Mouse (Mus musculus): Measurements from ENCODE around the gene Ormdl3. TPM values are rescaled to one million over a fixed set of nuclear protein-coding genes. Genes with fewer than 3 reads are reported as not detected.

Gene Ormdl3
- polyA plus RNA-seq, 1 experiment from 2014 or later: 42.0 TPM

DNA sequence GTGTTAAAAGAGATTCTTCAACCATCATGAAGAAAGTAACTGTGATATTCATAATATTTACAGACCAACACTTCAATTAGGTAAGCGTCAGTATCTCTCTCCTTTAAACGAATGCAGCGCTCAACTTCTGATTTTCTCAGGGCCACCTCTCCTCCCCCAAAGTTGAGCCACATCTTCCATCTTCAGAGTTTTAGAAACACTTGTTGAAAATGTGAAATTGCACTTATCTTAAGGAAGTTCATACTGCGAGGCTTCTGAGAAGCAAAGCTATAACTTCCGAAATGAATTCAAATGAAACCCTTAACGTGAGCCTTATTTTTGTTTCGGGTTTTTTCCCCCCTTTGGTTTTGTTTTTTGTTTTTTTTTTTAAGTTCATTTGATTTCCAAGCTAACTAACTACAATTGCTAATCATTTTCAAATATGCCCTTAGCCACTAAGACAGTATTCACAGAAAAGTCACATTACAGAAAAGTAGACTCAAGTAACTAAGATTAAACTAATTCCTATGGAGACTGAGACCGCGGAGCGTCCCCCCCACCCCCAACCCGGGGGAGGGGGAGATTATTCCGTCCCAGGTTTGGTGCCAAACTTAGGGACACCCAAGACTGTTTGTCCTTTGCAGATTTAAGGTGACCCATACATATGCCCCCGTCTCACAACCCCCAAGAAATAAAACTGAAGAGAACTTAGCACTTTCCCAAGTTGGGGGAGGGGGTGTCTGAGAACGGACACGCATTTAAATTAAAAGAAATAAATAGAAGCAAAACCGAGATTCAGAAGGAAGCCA, 42.1 kb downstream of the Ormdl3 start:
- peak overlapping the region; percentile 54; the same call in 1 of the 2 replicates for H3K9ac ChIP-seq (replicated peaks)
- DNase-seq (no peak), ATAC-seq (no peak)
- TF ChIP-seq EP300 (IDR thresholded peaks at IDR 0.05; ENCODE audit: low read depth): no peak
- no peak for TF ChIP-seq CTCF (IDR thresholded peaks at IDR 0.05; ENCODE audit: low read depth)
- 0 out of 2 replicates have a peak, but pooled peaks cover 3% of the 10 kb centered on the region for H3K9me3 ChIP-seq (ENCODE audit: low read length)
- 0 out of 2 replicates have a peak, but pooled peaks cover 6% of the 10 kb centered on the region for H3K4me1 ChIP-seq (ENCODE audit: insufficient read depth)
- no peaks in the 10 kb centered on the region for H3K36me3 ChIP-seq (replicated peaks; ENCODE audit: insufficient read depth, low read length)
- peak overlapping the region; percentile 57 for H3K4me3 ChIP-seq (ENCODE audit: low read depth, low read length)
- no peak overlapping the region for H3K27ac ChIP-seq (ENCODE audit: low read depth)
- peak overlapping the region; percentile 67 for H3K4me2 ChIP-seq (ENCODE audit: low read depth, low read length)
- peaks cover 69% of the 10 kb centered on the region for H3K27me3 ChIP-seq (ENCODE audit: insufficient read depth, low read length)
- WGBS (ENCODE audit: insufficient replicate concordance): 3% methylated on average over 16 of the region's 16 CpGs

GRCm38 (mm10) chr11:98543414-98543813, 43.8 kb downstream of the Ormdl3 start:
- DNase-seq (no peak), ATAC-seq (no peak)
- Histone ChIP-seq H3K4me2 (ENCODE audit: low read depth, low read length) (no peak overlapping the region), H3K36me3 (replicated peaks; ENCODE audit: insufficient read depth, low read length) (no peaks in the 10 kb centered on the region), H3K4me3 (ENCODE audit: low read depth, low read length) (no peak overlapping the region), H3K9me3 (ENCODE audit: low read length) (0 out of 2 replicates have a peak, but pooled peaks cover 3% of the 10 kb centered on the region), H3K27ac (ENCODE audit: low read depth) (no peak overlapping the region), H3K27me3 (ENCODE audit: insufficient read depth, low read length) (peaks cover 55% of the 10 kb centered on the region), H3K4me1 (ENCODE audit: insufficient read depth) (0 out of 2 replicates have a peak, but pooled peaks cover 6% of the 10 kb centered on the region), H3K9ac (replicated peaks) (no peak overlapping the region)
- TF ChIP-seq CTCF (IDR thresholded peaks at IDR 0.05; ENCODE audit: low read depth) (no peak), EP300 (IDR thresholded peaks at IDR 0.05; ENCODE audit: low read depth) (no peak)
- 83% methylated on average over 1 of the region's 1 CpGs for WGBS (ENCODE audit: insufficient replicate concordance)

GRCm38 (mm10) chr11:98542553-98542952, 44.6 kb downstream of the Ormdl3 start:
- TF ChIP-seq CTCF (IDR thresholded peaks at IDR 0.05; ENCODE audit: low read depth) (no peak), EP300 (IDR thresholded peaks at IDR 0.05; ENCODE audit: low read depth) (no peak)
- Histone ChIP-seq H3K4me3 (ENCODE audit: low read depth, low read length) (no peak overlapping the region), H3K4me2 (ENCODE audit: low read depth, low read length) (no peak overlapping the region), H3K27ac (ENCODE audit: low read depth) (no peak overlapping the region), H3K9me3 (ENCODE audit: low read length) (0 out of 2 replicates have a peak, but pooled peaks cover 3% of the 10 kb centered on the region), H3K36me3 (replicated peaks; ENCODE audit: insufficient read depth, low read length) (no peaks in the 10 kb centered on the region), H3K9ac (replicated peaks) (no peak overlapping the region), H3K27me3 (ENCODE audit: insufficient read depth, low read length) (peaks cover 48% of the 10 kb centered on the region), H3K4me1 (ENCODE audit: insufficient read depth) (0 out of 2 replicates have a peak, but pooled peaks cover 6% of the 10 kb centered on the region)
- WGBS (ENCODE audit: insufficient replicate concordance): 61% methylated on average over 8 of the region's 8 CpGs
- DNase-seq (no peak), ATAC-seq (no peak)

DNA sequence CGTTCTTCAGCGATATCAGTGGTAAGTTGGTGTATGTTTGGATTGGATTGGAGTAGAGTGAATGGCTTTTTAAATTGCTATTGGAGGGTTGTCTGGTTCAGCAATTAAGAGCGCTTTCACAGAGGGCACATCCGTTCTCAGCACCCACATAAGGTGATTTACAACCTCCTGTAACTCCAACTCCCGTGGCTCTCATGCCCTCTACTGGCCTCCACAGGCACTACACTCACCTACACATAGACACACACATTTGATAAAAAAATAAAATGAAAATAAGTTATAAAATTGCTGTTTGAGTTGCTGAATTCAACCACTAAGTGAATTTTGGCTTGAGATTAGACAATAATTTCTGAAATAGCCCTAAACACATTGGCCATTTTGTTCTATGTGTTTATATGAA, 46.8 kb downstream of the Ormdl3 start:
- TF ChIP-seq CTCF (IDR thresholded peaks at IDR 0.05; ENCODE audit: low read depth): peak; percentile 45; the same call in 1 of the 2 replicates
- no peak for TF ChIP-seq EP300 (IDR thresholded peaks at IDR 0.05; ENCODE audit: low read depth)
- ATAC-seq: no peak

DNA sequence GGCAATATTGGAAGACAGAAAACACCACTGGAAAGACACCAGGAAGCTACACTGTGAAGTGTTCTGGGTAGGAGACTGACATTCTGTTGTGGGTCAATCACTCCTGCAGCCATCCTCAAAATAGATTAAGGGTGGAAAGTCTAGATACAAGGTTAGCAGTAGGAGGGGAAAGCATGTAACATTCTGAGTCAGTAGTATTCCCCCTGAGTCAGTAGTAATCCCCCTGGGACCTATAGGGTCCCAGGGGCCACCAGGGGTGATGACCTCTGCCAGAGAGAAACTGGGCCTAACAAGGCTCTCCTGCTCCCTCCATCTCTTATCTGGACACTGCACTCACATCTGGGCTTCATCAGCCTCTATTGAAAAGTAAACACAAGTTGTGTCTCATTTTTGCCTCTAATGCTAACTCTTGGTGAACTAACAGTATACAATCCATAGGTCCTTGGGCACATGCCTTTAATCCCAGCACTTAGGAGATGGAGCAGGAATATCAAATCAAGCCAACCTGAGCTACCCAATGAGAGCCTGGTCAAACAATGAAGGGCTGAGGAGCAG, 49.6 kb downstream of the Ormdl3 start:
- Histone ChIP-seq H3K27ac (ENCODE audit: low read depth) (no peak overlapping the region), H3K36me3 (replicated peaks; ENCODE audit: insufficient read depth, low read length) (no peaks in the 10 kb centered on the region), H3K4me2 (ENCODE audit: low read depth, low read length) (no peak overlapping the region), H3K4me1 (ENCODE audit: insufficient read depth) (no peaks in the 10 kb centered on the region), H3K9me3 (ENCODE audit: low read length) (0 out of 2 replicates have a peak, but pooled peaks cover 3% of the 10 kb centered on the region), H3K9ac (replicated peaks) (no peak overlapping the region), H3K27me3 (ENCODE audit: insufficient read depth, low read length) (peaks cover 12% of the 10 kb centered on the region; the same call in 1 of the 2 replicates), H3K4me3 (ENCODE audit: low read depth, low read length) (no peak overlapping the region)
- TF ChIP-seq CTCF (IDR thresholded peaks at IDR 0.05; ENCODE audit: low read depth): no peak
- TF ChIP-seq EP300 (IDR thresholded peaks at IDR 0.05; ENCODE audit: low read depth): no peak
- DNase-seq (no peak), ATAC-seq (no peak)

More for the DNA sequence above, 46.8 kb downstream of the Ormdl3 start:
- Histone ChIP-seq H3K27me3 (ENCODE audit: insufficient read depth, low read length) (peaks cover 25% of the 10 kb centered on the region), H3K4me1 (ENCODE audit: insufficient read depth) (0 out of 2 replicates have a peak, but pooled peaks cover under 1% of the 10 kb centered on the region), H3K36me3 (replicated peaks; ENCODE audit: insufficient read depth, low read length) (no peaks in the 10 kb centered on the region), H3K4me3 (ENCODE audit: low read depth, low read length) (no peak overlapping the region), H3K27ac (ENCODE audit: low read depth) (no peak overlapping the region), H3K4me2 (ENCODE audit: low read depth, low read length) (no peak overlapping the region), H3K9ac (replicated peaks) (no peak overlapping the region), H3K9me3 (ENCODE audit: low read length) (0 out of 2 replicates have a peak, but pooled peaks cover 3% of the 10 kb centered on the region)
- no peak for DNase-seq
- 72% methylated on average over 5 of the region's 5 CpGs for WGBS (ENCODE audit: insufficient replicate concordance)

Other genes with a start within 250 kb of the Ormdl3 start
- 5.4 and 6.6 TPM in 2 replicates for gene Ppp1r1b, start 239.0 kb downstream of the Ormdl3 start, polyA plus RNA-seq (2015; fragmentation: Nextera tagmentation; extraction: Ambion mirVana)
- 14.5 and 15.4 TPM in 2 replicates for gene Stard3, start 229.0 kb downstream of the Ormdl3 start, polyA plus RNA-seq (2015; fragmentation: Nextera tagmentation; extraction: Ambion mirVana)
- gene Tcap, start 203.6 kb downstream of the Ormdl3 start, polyA plus RNA-seq (2015; fragmentation: Nextera tagmentation; extraction: Ambion mirVana): 0.26 and 6.0 TPM in 2 replicates
- not detected in 2 replicates for gene Pnmt, start 200.9 kb downstream of the Ormdl3 start, polyA plus RNA-seq (2015; fragmentation: Nextera tagmentation; extraction: Ambion mirVana)
- 2.5 and 3.0 TPM in 2 replicates for gene Pgap3, start 186.9 kb downstream of the Ormdl3 start, polyA plus RNA-seq (2015; fragmentation: Nextera tagmentation; extraction: Ambion mirVana)
- 1.0 and 1.2 TPM in 2 replicates for gene Erbb2, start 174.9 kb downstream of the Ormdl3 start, polyA plus RNA-seq (2015; fragmentation: Nextera tagmentation; extraction: Ambion mirVana)
- gene Mien1, start 148.4 kb downstream of the Ormdl3 start, polyA plus RNA-seq (2015; fragmentation: Nextera tagmentation; extraction: Ambion mirVana): 83.8 and 89.4 TPM in 2 replicates
- gene Grb7, start 141.0 kb downstream of the Ormdl3 start, polyA plus RNA-seq (2015; fragmentation: Nextera tagmentation; extraction: Ambion mirVana): 31.4 and 37.2 TPM in 2 replicates
- 1.2 and 1.3 TPM in 2 replicates for gene Ikzf3, start 41.3 kb downstream of the Ormdl3 start, polyA plus RNA-seq (2015; fragmentation: Nextera tagmentation; extraction: Ambion mirVana)
- 0.65 and 1.1 TPM in 2 replicates for gene Zpbp2, start 36.3 kb downstream of the Ormdl3 start, polyA plus RNA-seq (2015; fragmentation: Nextera tagmentation; extraction: Ambion mirVana)
- not detected in 2 replicates for gene Lrrc3c, start 10.9 kb upstream of the Ormdl3 start, polyA plus RNA-seq (2015; fragmentation: Nextera tagmentation; extraction: Ambion mirVana)
- 0.33 and 0.39 TPM in 2 replicates for gene Gm12355, start 38.3 kb upstream of the Ormdl3 start, polyA plus RNA-seq (2015; fragmentation: Nextera tagmentation; extraction: Ambion mirVana)
- not detected in 2 replicates for gene Gsdma3, start 39.0 kb upstream of the Ormdl3 start, polyA plus RNA-seq (2015; fragmentation: Nextera tagmentation; extraction: Ambion mirVana)
- gene Gsdma2, start 59.4 kb upstream of the Ormdl3 start, polyA plus RNA-seq (2015; fragmentation: Nextera tagmentation; extraction: Ambion mirVana): not detected in 2 replicates
- not detected in 2 replicates for gene Gsdma, start 77.0 kb upstream of the Ormdl3 start, polyA plus RNA-seq (2015; fragmentation: Nextera tagmentation; extraction: Ambion mirVana)
- gene Psmd3, start 95.2 kb upstream of the Ormdl3 start, polyA plus RNA-seq (2015; fragmentation: Nextera tagmentation; extraction: Ambion mirVana): 67.5 and 71.0 TPM in 2 replicates
- gene Csf3, start 113.9 kb upstream of the Ormdl3 start, polyA plus RNA-seq (2015; fragmentation: Nextera tagmentation; extraction: Ambion mirVana): not detected in 2 replicates
- gene Med24, start 142.1 kb upstream of the Ormdl3 start, polyA plus RNA-seq (2015; fragmentation: Nextera tagmentation; extraction: Ambion mirVana): 10.5 and 10.9 TPM in 2 replicates
- gene Thra, start 153.3 kb upstream of the Ormdl3 start, polyA plus RNA-seq (2015; fragmentation: Nextera tagmentation; extraction: Ambion mirVana): 5.1 and 6.1 TPM in 2 replicates
- 2.0 and 4.2 TPM in 2 replicates for gene Nr1d1, start 188.0 kb upstream of the Ormdl3 start, polyA plus RNA-seq (2015; fragmentation: Nextera tagmentation; extraction: Ambion mirVana)
- gene Msl1, start 208.1 kb upstream of the Ormdl3 start, polyA plus RNA-seq (2015; fragmentation: Nextera tagmentation; extraction: Ambion mirVana): 5.4 and 6.5 TPM in 2 replicates
- 6.7 and 7.0 TPM in 2 replicates for gene Casc3, start 217.5 kb upstream of the Ormdl3 start, polyA plus RNA-seq (2015; fragmentation: Nextera tagmentation; extraction: Ambion mirVana)
- 0.11 and 0.21 TPM in 2 replicates for gene Rapgefl1, start 249.4 kb upstream of the Ormdl3 start, polyA plus RNA-seq (2015; fragmentation: Nextera tagmentation; extraction: Ambion mirVana)

Measured in liver, postnatal 0 days (tissue).